Mouse (Mus musculus) kidney, postnatal 36 days (tissue): ENCODE results near the gene Coq8b.

Experiments
- DNase-seq, 2 experiments: peaks; one replicate each; pipeline ENCODE4 v3.0.0; 2021 to 2022; ENCODE audit warnings: mixed read lengths in 2 of 2

The Coq8b gene

DNA sequence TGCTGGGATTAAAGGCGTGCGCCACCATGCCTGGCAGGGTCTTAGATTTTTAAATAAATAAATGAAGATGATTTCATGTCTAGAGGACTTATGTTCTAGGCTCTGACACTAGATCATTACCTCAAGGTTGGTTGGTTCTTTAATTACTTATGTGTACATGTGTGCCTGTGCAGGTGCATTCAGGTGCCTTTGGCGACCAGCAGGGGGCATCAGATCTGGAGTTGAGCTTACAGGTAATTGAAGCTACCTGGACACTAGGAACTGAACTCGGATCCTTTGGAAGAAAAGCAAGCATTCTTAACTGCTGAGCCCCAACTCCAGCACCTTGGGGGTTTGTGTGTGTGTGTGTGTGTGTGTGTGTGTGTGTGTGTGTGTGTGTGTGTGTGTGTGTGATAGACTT lies 2.0 kb upstream of the Coq8b start:
- no peak for DNase-seq

- DNase-seq = no peak
Observed at GRCm38 (mm10) chr7:27231693-27232331, 1.0 kb upstream of the Coq8b start.

- DNase-seq = no peak
Observed at GRCm38 (mm10) chr7:27233300-27233699, 477 bp downstream of the Coq8b start.

- no peak for DNase-seq
Observed at GRCm38 (mm10) chr7:27235726-27236125, 2.9 kb downstream of the Coq8b start.

- DNase-seq = no peak
Observed at GRCm38 (mm10) chr7:27237527-27237926, 4.7 kb downstream of the Coq8b start.

- DNase-seq = no peak
Observed at GRCm38 (mm10) chr7:27238568-27238967, 5.7 kb downstream of the Coq8b start.

GRCm38 (mm10) chr7:27243211-27243610 lies 10.4 kb downstream of the Coq8b start:
- DNase-seq = no peak

DNA sequence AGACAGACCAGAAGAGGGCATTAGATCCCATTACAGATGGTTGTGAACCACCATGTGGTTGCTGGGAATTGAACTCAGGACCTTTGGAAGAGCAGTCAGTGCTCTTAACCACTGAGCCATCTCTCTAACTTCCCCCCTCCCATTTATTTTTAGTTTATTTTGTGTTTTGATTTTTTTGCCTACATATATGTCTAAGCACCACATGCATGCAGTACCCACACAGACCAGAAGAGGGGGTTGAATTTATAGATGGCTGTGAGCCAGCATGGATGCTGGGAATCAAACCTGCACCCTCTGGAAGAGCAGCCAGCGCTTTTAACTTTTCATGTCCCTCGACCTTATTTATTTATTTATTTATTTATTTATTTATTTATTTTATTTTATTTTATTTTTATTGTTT lies 11.3 kb downstream of the Coq8b start:
- peak in 1 of 2 experiments; percentile 41 for DNase-seq

- peak in 1 of 2 experiments; percentile 62 for DNase-seq
Observed at GRCm38 (mm10) chr7:27249146-27249545, 16.3 kb downstream of the Coq8b start.

DNA sequence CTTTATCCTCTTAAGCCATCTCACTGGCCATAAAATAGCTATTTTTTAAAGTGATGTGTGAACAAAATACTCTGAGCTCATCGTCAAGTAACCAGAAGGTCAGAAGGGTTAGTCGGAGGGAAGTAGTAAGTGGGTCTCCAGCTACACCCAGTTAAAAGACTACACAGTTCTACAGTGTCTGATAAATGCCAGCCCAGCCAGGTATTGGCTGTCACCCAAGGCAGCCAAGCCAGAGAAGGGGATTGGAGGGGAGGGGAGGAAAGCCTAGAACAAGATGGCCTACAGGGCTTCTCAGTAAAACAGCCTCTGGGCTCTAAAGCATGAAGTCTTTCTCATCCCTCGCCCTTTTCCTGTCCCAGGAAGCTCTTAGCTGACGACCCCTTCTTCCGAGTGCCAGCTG lies 17.1 kb downstream of the Coq8b start:
- no peak for DNase-seq

DNA sequence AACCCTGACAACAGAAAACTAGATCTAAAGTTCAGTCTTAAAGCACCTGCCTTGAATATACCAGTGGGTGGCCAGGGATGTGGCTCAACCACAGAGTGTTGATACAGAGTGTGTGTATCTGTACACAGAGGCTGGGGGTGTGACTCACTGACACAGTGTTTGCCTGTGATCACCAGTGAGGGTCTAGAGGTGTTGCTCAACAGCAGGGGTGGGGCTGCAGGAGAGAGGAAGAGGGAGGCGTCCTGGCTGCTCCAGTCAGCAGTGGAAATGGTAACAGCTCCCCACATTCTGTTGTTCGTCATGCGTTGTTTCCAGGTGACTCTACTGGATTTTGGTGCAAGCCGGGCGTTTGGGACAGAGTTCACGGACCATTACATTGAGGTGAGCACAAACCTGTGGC lies 19.1 kb downstream of the Coq8b start:
- no peak for DNase-seq

DNA sequence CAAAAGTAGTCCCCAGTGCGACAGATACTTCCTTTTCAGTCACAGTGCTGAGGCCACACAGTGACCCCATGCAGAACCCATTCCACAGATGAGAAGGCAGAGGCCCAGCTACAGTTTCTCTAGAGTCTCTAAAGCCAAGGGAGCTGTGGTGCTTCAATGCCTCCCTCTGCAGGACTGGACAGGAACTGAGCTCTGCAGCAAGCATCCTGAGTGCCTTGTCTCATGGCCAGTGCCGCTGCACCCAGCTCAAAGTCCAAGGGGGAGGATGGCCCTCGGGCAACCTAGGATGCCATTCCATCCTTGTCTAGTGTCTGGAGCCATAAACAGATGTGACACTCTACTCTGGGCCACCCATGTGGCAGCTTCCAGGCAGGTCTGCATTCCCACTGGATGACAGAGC lies 22.9 kb downstream of the Coq8b start:
- peak; percentile 61 to 80 for DNase-seq

DNA sequence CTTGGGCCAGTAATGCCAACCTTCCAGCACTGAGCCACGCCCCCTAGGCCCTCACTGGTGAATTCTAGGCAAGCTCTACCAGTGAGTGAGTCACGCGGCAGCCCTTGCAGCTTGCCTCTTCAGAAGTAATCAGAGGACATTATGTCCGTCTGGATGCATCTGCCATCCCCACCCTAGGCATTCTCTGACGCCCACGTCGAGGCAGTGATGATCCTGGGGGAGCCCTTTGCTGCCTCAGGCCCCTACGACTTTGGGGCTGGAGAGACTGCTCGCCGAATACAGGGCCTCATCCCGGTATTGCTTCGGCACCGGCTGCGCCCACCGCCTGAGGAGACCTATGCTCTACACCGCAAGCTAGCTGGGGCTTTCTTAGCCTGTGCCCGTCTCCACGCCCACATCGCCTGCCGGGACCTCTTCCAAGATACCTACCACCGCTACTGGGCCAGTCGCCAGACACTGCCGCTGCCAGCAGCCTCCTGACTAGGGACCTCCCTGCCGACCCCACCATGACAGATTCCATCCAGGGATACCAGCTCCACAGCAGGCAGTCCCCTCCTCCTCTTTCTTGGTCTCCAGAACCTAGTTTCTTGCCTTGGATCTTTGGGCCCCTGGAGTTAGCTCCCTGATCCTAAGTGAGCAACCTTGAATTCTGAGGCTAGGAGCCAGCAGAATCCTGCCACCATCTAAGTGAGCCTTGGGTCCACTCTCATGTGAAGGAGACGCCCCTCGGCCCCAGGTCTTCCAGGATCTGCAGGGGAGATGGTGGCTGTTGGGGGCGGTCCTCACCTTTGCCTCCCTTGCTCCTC lies 24.4 kb downstream of the Coq8b start:
- peak; percentile 48 to 74 for DNase-seq

GRCm38 (mm10) chr7:27257852-27258204 lies 25.0 kb downstream of the Coq8b start:
- no peak for DNase-seq

DNA sequence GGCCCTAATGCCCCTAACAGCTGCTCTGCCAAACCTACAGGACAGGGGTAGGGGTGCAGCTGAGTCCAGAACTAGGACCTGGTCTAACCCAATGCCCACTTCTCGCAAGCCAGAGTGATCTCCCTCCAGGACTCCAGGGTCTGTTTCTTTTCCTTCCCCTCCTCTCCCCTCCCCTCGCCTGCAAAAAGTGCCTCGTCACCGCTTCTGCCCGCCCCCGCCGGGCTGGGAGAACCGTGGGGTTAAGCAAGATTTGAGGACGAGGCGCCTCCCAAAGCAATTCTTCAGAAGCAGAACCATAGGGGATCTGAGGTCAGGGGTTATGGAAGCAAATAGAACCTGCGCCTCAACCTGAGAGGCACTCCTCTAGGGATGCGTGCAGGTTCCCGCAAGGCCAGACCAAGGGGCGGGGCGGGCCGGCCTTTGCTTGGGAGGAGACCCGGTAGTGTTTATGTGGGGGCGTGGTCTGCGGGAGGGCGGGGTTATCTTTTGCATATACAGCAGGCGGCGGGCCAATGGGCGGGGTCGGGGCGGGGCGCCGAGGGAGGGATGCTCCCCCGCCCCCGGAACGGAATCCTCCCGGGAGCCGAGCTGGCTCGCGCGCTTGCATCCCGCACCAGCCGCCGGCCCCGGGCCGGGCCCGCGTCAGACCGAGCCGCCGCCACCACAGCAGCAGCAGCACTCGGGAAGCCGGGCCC lies 25.5 kb downstream of the Coq8b start, which contains the start of gene Numbl:
Numbl (plus strand) TSS at position 229 of the 695 bp plus-strand sequence.
- peak; percentile 94 to 97 for DNase-seq

DNA sequence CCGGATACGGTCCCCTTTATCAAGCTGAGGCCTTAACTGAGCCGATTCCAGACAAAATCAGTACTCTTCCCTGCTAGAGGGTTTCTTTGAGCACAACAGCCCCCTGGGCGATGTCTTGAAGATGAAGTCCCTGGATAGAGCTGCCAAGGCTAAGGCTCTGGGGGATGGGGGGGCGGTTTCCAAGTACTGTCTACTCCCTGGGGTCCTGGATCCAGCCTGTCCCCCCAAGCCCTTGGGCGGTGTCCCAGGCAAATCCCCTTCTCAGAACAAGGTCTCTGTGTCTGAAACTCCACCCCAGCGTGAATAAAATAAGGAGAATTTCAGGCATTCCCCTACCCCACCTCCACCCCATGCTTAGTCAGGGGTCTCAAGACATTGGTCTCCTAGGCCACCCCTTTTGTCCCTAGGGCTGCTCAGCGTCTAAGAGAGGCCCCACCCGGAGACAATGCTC lies 26.5 kb downstream of the Coq8b start:
- DNase-seq = no peak

GRCm38 (mm10) chr7:27259771-27260170 lies 26.9 kb downstream of the Coq8b start:
- no peak for DNase-seq

DNA sequence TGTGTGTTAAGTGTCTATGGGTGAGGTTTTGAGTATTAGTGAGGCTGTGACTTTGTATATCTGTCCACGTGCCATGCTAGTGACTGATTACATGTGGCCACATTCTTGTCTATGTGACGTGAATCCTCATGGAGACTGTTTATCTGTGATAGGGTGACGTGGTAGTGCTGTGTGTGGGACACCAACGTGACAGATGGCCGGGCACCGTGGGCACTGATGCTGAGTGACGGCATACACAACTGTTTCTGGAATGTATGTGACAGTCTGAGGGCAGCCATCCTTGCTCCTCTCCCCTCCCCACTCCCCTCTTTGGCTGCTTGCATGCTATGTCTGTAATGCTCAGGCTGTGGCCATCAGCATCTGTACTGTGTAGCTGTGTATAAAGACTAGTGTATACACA lies 28.0 kb downstream of the Coq8b start:
- DNase-seq = no peak

GRCm38 (mm10) chr7:27261888-27262287 lies 29.1 kb downstream of the Coq8b start:
- DNase-seq = no peak

- no peak for DNase-seq
Observed at GRCm38 (mm10) chr7:27264761-27265160, 31.9 kb downstream of the Coq8b start.

- no peak for DNase-seq
Observed at GRCm38 (mm10) chr7:27266515-27267128, 33.8 kb downstream of the Coq8b start.

DNA sequence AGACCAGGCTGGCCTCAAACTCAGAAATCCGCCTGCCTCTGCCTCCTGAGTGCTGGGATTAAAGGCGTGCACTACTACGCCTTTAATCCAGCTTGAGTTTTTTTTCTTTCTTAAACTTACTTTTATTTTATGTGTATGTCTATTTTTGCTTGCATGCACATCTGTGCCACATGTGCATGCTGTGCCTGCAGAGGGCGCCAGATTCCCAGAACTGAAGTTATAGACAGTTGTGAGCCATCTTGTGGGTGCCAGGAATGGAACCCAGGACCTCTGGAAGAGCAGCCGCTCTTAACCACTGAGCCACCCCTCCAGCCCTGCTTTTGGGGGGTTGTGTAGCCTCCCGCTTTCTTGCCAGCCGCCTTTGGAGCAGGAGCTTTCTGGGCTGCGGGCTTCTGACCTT lies 38.6 kb downstream of the Coq8b start:
- no peak for DNase-seq

GRCm38 (mm10) chr7:27273739-27274351 lies 41.0 kb downstream of the Coq8b start:
- DNase-seq = peak in 1 of 2 experiments; percentile 67
